Mouse (Mus musculus) liver, postnatal 0 days (tissue): ENCODE measurements around the gene Gpc6. TPM values are rescaled to one million over a fixed set of nuclear protein-coding genes. Genes with fewer than 3 reads are reported as not detected.

Experiments used
- ATAC-seq: fragments of 200-750 bp; cut with Nextera tagmentation; 2 replicates; pipeline ENCODE4 v1.8.0; 2017; ENCODE audit warnings: mild to moderate bottlenecking, moderate library complexity
- DNase-seq: peaks from one replicate; pipeline ENCODE4 v3.0.0-alpha.2; 2016
- H3K27ac ChIP-seq: fragments of 300-500 bp; sonication (generic); 2 replicates; pipeline ENCODE4 v1.5.1; 2014; ENCODE audit warnings: antibody characterized with exemption, moderate library complexity, mild to moderate bottlenecking, low read depth
- H3K27me3 ChIP-seq: fragments of 300-500 bp; sonication (generic); 2 replicates; pipeline ENCODE4 v1.6.1; 2014; ENCODE audit warnings: low read length, control low read depth, mixed read lengths; ENCODE audit not compliant: insufficient read depth
- H3K36me3 ChIP-seq: fragments of 300-500 bp; sonication (generic); replicated peaks from 2 replicates; pipeline ENCODE4 v1.6.1; 2014; ENCODE audit warnings: mild to moderate bottlenecking, control low read depth, low read length, moderate library complexity, mixed read lengths; ENCODE audit not compliant: insufficient read depth
- H3K4me1 ChIP-seq: fragments of 300-500 bp; sonication (generic); 2 replicates; pipeline ENCODE4 v1.6.1; 2014; ENCODE audit warnings: antibody characterized with exemption, mild to moderate bottlenecking, control low read depth; ENCODE audit not compliant: insufficient read depth
- H3K4me2 ChIP-seq: fragments of 300-500 bp; sonication (generic); 2 replicates; pipeline ENCODE4 v1.6.1; 2014; ENCODE audit warnings: low read depth, mild to moderate bottlenecking, low read length, moderate library complexity, mixed read lengths
- H3K4me3 ChIP-seq: fragments of 300-500 bp; sonication (generic); 2 replicates; pipeline ENCODE4 v1.5.1; 2014; ENCODE audit warnings: low read depth, low read length
- H3K9ac ChIP-seq: fragments of 300-500 bp; sonication (generic); replicated peaks from 2 replicates; pipeline ENCODE4 v1.6.1; 2014; ENCODE audit warnings: mild to moderate bottlenecking, moderate library complexity
- H3K9me3 ChIP-seq: fragments of 300-500 bp; sonication (generic); 2 replicates; pipeline ENCODE4 v1.6.1; 2016; ENCODE audit warnings: mild to moderate bottlenecking, control low read depth, low read length, mixed read lengths
- CTCF ChIP-seq: sonication (generic); IDR thresholded peaks from 2 replicates; pipeline ENCODE4 v1.5.1; 2016; ENCODE audit warnings: antibody characterized with exemption, low read depth
- EP300 ChIP-seq: IDR thresholded peaks from 2 replicates; pipeline ENCODE4 v1.6.1; 2016; ENCODE audit warnings: antibody characterized with exemption, low read depth, mild to moderate bottlenecking
- WGBS: fragments of 180-500 bp; shearing (Covaris S2); extraction: QIAGEN DNeasy Blood & Tissue Kit; methylation state at CpG from one replicate; pipeline ENCODE4 v1.1.7; 2014; ENCODE audit not compliant: insufficient replicate concordance; 5-methylcytosine and 5-hydroxymethylcytosine counted together
- polyA plus RNA-seq: library from polyadenylated mRNA; unstranded; fragments of >200 nt; fragmentation: Nextera tagmentation; extraction: Ambion mirVana; gene quantifications from 2 replicates; pipeline ENCODE4 v1.2.1, GENCODE M21; 2015

Gene Gpc6
- polyA plus RNA-seq, 1 experiment from 2014 or later = 4.8 TPM

- H3K27ac ChIP-seq = no peak overlapping the region
- no peaks in the 10 kb centered on the region for H3K4me1 ChIP-seq
- no peak for ATAC-seq
- no peaks in the 10 kb centered on the region for H3K9me3 ChIP-seq
- no peak overlapping the region for H3K4me2 ChIP-seq
- H3K4me3 ChIP-seq = no peak overlapping the region
- no peaks in the 10 kb centered on the region for H3K27me3 ChIP-seq
- DNase-seq = no peak
- 77% methylated on average over 6 of the region's 6 CpGs for WGBS
- no peak overlapping the region for H3K9ac ChIP-seq
- TF ChIP-seq CTCF = no peak
- TF ChIP-seq EP300 = no peak
- H3K36me3 ChIP-seq = no peaks in the 10 kb centered on the region
Measured at GRCm38 (mm10) chr14:117961267-117961666, 1036.2 kb downstream of the Gpc6 start.

- Histone ChIP-seq H3K36me3 (no peaks in the 10 kb centered on the region), H3K4me2 (no peak overlapping the region), H3K4me3 (no peak overlapping the region), H3K4me1 (no peaks in the 10 kb centered on the region), H3K9me3 (no peaks in the 10 kb centered on the region), H3K27ac (no peak overlapping the region), H3K9ac (no peak overlapping the region), H3K27me3 (no peaks in the 10 kb centered on the region)
- 69% methylated on average over 6 of the region's 6 CpGs for WGBS
- DNase-seq (no peak), ATAC-seq (no peak)
- TF ChIP-seq EP300 = no peak
- TF ChIP-seq CTCF = no peak
Measured at GRCm38 (mm10) chr14:117961844-117962243, 1036.7 kb downstream of the Gpc6 start.

GRCm38 (mm10) chr14:117962453-117962852 is 1037.3 kb downstream of the Gpc6 start:
- Histone ChIP-seq H3K27me3 (no peaks in the 10 kb centered on the region), H3K36me3 (no peaks in the 10 kb centered on the region), H3K4me1 (no peaks in the 10 kb centered on the region), H3K4me3 (no peak overlapping the region), H3K9me3 (no peaks in the 10 kb centered on the region), H3K9ac (no peak overlapping the region), H3K4me2 (no peak overlapping the region), H3K27ac (no peak overlapping the region)
- 59% methylated on average over 4 of the region's 4 CpGs for WGBS
- peak; percentile 34 for DNase-seq
- no peak for ATAC-seq
- TF ChIP-seq CTCF (peak; percentile 49), EP300 (no peak)

GRCm38 (mm10) chr14:117972576-117972975 is 1047.5 kb downstream of the Gpc6 start:
- DNase-seq (no peak), ATAC-seq (no peak)
- 77% methylated on average over 5 of the region's 5 CpGs for WGBS
- no peak overlapping the region for H3K4me3 ChIP-seq
- TF ChIP-seq CTCF = no peak
- no peak for TF ChIP-seq EP300
- H3K9ac ChIP-seq = no peak overlapping the region
- no peak overlapping the region for H3K27ac ChIP-seq
- H3K4me2 ChIP-seq = no peak overlapping the region
- H3K4me1 ChIP-seq = no peaks in the 10 kb centered on the region
- no peaks in the 10 kb centered on the region for H3K36me3 ChIP-seq
- H3K9me3 ChIP-seq = no peaks in the 10 kb centered on the region
- no peaks in the 10 kb centered on the region for H3K27me3 ChIP-seq

- Histone ChIP-seq H3K9me3 (no peaks in the 10 kb centered on the region; the same call in 1 of the 2 replicates), H3K27ac (no peak overlapping the region), H3K4me3 (no peak overlapping the region), H3K36me3 (no peaks in the 10 kb centered on the region), H3K4me1 (no peaks in the 10 kb centered on the region), H3K9ac (no peak overlapping the region), H3K27me3 (no peaks in the 10 kb centered on the region), H3K4me2 (no peak overlapping the region)
- 89% methylated on average over 10 of the region's 10 CpGs for WGBS
- DNase-seq (no peak), ATAC-seq (no peak)
- TF ChIP-seq CTCF = no peak
- TF ChIP-seq EP300 = no peak
Measured at GRCm38 (mm10) chr14:117981532-117981931, 1056.4 kb downstream of the Gpc6 start.

- H3K4me2 ChIP-seq = no peak overlapping the region
- no peaks in the 10 kb centered on the region for H3K27me3 ChIP-seq
- H3K27ac ChIP-seq = no peak overlapping the region
- TF ChIP-seq CTCF (no peak), EP300 (no peak)
- WGBS = 78% methylated on average over 10 of the region's 10 CpGs
- no peaks in the 10 kb centered on the region for H3K4me1 ChIP-seq
- H3K36me3 ChIP-seq = no peaks in the 10 kb centered on the region
- H3K9me3 ChIP-seq = no peaks in the 10 kb centered on the region
- ATAC-seq (no peak), DNase-seq (no peak)
- H3K9ac ChIP-seq = no peak overlapping the region
- no peak overlapping the region for H3K4me3 ChIP-seq
Measured at GRCm38 (mm10) chr14:117988444-117988843, 1063.3 kb downstream of the Gpc6 start.

GRCm38 (mm10) chr14:117990203-117990602 is 1065.1 kb downstream of the Gpc6 start:
- ATAC-seq (no peak), DNase-seq (no peak)
- Histone ChIP-seq H3K9me3 (no peaks in the 10 kb centered on the region), H3K27ac (no peak overlapping the region), H3K9ac (no peak overlapping the region), H3K27me3 (no peaks in the 10 kb centered on the region), H3K4me2 (no peak overlapping the region), H3K36me3 (no peaks in the 10 kb centered on the region), H3K4me1 (no peaks in the 10 kb centered on the region), H3K4me3 (no peak overlapping the region)
- WGBS = 41% methylated on average over 8 of the region's 8 CpGs
- TF ChIP-seq CTCF = no peak
